Mouse (Mus musculus) large intestine, adult 2 months (tissue): Measurements from ENCODE around the gene Pla2r1. TPM values are rescaled to one million over a fixed set of nuclear protein-coding genes. Genes with fewer than 3 reads are reported as not detected.

Experiments used
- DNase-seq: peaks from one replicate; pipeline ENCODE4 v3.0.0-alpha.2; 2012; ENCODE audit warnings: low read depth, low spot score
- WGBS: fragments of 180-500 bp; shearing (Covaris S2); methylation state at CpG from one replicate; pipeline ENCODE4 v1.1.7; 2018; 5-methylcytosine and 5-hydroxymethylcytosine counted together
- polyA plus RNA-seq: library from polyadenylated mRNA; depleted of rRNA; stranded (reverse); fragments of >200 nt; gene quantifications from 2 replicates; pipeline ENCODE4 v1.2.3, GENCODE M21; 2012

Gene Pla2r1
- polyA plus RNA-seq, 1 experiment: 0.78 TPM

DNA sequence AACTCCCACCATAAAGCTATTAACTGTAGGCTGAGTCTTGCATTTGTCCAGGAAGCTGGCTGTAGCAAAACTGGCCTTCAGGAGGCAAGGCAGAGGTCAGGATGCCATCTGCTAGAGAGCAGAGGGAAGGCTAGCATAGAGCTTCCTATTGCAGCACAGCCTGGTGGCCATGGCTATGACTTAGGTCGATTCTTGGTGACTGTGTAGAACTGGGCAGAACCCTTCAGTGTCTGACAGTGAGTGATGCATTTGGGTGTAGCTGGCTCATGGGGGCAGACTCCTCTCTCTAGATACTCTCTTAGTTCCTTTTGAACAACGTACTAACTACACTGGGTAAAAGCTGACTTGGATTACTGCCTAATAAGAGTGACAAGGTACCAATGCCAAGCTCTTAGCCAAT lies 48.0 kb downstream of the Pla2r1 start:
- 41% methylated on average over 2 of the region's 2 CpGs for WGBS
- no peak for DNase-seq

DNA sequence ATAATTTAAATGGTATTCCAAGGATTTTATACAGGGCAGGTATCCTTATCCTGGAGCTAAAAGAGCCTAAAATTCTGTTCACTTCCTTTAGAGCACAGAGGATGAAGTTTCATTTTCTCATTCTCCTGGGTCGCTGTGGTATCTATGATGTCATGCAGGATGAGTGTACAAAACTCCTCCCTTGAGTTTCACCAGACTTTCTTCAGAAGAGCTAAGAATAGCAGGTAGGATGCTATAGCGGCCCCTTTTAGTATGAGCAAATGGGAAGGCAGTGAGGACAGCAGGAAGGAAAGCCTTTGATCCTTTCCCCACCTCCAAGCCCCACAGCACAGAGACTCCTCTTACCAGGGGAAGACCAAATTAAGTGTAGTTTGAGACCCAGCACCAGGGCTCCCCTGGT lies 48.4 kb downstream of the Pla2r1 start:
- DNase-seq: no peak

DNA sequence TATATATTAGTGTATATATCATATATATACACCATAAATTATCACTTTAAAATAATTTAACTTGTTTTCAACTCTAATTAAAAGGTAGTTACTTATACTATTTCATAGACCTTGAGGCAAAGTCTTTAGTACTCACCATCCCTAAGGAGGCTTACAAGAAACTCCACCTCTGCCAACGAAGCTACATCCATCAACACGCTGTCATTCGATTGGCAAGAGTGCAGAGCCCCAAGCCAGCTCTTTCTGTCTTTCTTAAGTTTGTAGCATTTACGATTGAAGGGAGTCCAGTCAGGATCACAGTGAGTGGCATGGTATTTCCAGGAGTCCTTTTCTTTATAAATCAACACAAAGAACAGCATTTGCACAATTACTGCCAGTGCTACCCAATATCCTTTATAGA lies 49.1 kb downstream of the Pla2r1 start:
- 89% methylated on average over 4 of the region's 4 CpGs for WGBS
- no peak for DNase-seq

More for the DNA sequence above, 48.4 kb downstream of the Pla2r1 start:
- 35% methylated on average over 2 of the region's 2 CpGs for WGBS

DNA sequence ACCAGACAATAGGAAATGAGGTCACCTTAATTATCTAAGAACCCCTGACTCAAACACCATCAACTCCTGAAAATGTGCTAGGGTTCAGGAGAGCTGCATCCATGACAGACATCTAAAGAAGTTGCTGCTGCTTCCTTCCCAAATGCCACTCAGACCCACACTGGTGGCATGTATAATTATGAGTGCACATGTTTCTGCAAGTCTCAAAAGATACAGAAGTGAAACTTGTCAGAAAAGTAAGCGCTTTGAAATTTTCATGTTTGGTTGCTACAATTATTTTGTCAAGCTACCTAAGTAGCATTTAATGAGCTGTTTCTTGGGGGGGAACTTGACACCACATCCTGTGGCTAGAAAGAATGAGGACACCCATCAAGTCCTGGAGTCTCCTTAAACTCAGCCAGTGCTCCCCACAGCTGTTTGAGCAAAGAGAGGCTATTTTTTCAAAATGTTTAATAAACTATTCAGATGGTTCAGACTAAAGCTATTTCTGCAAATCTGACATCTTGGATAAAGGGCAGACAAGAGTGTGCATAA lies 52.5 kb downstream of the Pla2r1 start:
- DNase-seq: no peak
- 78% methylated on average over 1 of the region's 1 CpGs for WGBS

DNA sequence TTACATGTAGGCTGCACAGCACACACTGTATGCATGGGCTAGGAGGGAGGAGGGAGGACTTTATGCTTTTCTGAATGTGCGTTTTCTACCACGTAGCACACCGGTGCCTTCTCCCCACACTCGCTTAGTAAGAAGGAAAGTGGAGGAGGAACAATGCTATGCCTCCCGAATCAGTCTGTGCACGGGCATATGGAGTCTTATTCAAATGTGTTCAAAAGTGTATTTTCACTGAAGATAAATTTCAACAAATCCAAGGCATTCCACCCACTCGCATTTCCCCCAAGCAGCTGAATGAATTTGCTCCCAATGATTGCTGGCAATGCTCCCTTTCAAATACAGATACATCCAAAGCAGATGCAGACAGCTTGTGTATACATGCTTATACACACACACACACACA lies 73.2 kb downstream of the Pla2r1 start:
- WGBS: 87% methylated on average over 7 of the region's 7 CpGs
- no peak for DNase-seq

DNA sequence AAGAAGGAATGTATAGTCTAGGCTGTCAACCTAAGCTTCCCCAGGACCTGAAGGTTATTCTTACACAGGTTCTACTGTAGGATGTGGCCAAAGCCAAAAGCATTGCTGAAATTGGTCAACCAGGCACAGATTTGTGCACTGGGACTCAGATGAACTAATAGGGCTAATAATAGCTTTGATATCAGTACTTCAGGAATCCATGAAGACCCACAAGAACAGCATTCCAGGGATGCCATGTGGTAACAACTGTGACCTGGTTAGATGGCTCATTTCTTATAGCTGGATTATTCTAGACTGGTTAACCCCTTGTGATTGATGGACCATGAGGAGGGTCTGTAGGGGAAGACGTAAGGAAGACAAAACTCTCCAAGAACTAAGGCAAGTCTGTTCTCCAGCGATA lies 74.3 kb downstream of the Pla2r1 start:
- WGBS: 97% methylated on average over 2 of the region's 2 CpGs
- DNase-seq: no peak

DNA sequence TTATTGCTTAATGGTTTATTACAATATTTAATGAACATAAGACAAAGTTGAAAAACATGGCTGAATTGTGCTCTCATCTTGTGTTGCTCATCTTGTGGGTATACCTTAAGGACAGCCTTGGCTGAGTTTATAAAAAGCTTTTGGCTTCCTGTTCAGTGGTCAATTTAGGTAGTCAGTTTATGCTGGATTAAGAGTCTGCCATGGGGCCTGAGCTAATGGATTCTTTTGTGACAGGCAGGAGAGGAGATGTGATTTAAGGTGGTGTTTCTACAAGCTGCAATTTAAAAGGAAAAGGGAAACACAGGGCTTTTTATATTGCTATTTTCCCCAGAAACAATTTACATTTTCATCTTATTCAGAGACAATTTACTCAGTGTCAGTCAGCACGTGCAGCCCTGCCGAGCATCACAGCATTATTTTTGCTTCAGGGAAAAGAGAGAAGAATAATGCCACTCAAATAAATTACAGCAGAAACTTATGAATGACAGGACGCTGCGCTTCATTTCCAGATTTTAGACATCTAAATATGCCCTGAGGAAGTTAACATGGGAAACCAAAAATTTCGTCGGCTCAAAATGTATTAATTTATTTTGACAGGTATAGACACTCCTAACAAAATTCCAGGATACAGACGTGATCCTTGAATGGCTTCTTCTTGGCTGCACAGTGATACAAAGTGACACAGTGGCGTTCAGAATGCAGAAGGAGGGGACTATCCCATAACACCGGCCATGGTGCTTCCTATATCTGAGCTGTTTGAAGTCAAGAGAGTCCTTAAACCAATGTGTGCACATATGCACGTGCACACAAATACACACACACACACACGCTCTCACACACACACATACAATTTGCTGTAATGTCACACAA lies 84.0 kb downstream of the Pla2r1 start:
- no peak for DNase-seq

DNA sequence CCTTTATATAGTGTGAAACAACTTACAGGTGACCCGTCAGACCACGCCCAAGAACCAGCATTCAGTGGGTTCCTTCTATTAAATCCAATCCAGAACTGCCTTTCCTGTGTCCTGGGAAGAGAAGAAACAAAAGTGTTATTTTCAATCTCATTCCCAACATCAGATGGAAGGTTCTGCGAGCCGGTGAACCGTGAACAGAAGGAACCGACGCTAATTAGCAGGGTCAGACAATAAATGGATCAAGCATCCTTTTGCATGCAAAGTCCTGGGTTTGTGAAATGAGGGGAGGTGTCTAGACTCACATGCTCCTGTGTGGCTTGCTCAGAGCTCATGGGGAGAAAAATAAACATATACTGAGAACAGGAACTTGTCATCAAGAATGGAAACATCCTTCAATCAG lies 100.7 kb downstream of the Pla2r1 start:
- no peak for DNase-seq
- WGBS: 92% methylated on average over 7 of the region's 7 CpGs

More for the DNA sequence above, 84.0 kb downstream of the Pla2r1 start:
- 75% methylated on average over 11 of the region's 11 CpGs for WGBS

DNA sequence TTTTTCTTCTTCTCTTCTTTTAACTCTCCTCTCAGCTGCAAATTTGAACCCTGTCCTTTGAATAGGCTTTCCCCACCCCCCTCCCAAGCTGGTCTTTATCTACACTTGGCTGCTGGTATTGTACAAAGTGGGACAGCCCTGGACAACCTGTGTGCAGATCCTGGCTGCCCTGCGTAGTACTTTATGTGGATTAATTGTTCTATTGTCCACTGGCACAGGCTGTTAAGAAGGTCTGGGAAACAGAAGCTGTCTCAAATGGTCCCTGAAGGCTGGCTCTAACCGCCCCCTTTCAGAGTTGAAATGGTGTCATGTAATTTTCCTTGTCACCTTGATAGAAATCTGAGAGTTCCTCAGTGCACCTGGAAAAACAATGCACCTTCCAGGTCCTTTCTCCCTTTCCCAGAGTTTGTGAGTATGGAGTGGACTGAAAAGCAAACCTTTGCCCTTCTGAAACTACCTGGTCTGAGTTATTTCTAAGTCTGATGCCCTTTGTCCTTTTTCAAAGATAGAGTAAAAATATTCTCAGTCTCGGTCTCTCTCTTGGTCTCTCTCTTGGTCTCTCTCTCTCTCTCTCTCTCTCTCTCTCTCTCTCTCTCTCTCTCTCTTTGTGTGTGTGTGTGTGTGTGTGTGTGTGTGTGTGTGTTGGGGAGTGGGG lies 101.9 kb downstream of the Pla2r1 start:
- no peak for DNase-seq

DNA sequence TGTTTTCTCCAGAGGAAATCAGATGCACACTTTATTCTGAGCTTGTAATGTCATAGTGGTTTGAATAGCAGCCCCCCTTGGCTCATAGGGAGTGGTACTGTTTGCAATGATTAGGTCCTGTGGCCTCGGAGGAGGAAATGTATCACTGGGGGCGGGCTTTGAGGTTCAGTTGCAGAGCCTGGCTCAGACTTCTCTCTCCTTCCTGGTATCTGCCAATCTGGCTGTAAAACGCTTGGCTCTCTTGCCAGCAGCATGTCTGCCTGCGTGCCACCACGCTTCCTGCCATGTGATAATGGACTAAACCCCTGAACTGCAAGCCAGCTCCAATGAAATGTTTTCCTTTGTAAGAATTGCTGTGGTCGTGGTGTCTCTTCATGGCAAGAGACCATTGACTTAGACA lies 103.4 kb downstream of the Pla2r1 start:
- 27% methylated on average over 6 of the region's 6 CpGs for WGBS

More for the DNA sequence above, 101.9 kb downstream of the Pla2r1 start:
- WGBS: 76% methylated on average over 3 of the region's 3 CpGs

DNA sequence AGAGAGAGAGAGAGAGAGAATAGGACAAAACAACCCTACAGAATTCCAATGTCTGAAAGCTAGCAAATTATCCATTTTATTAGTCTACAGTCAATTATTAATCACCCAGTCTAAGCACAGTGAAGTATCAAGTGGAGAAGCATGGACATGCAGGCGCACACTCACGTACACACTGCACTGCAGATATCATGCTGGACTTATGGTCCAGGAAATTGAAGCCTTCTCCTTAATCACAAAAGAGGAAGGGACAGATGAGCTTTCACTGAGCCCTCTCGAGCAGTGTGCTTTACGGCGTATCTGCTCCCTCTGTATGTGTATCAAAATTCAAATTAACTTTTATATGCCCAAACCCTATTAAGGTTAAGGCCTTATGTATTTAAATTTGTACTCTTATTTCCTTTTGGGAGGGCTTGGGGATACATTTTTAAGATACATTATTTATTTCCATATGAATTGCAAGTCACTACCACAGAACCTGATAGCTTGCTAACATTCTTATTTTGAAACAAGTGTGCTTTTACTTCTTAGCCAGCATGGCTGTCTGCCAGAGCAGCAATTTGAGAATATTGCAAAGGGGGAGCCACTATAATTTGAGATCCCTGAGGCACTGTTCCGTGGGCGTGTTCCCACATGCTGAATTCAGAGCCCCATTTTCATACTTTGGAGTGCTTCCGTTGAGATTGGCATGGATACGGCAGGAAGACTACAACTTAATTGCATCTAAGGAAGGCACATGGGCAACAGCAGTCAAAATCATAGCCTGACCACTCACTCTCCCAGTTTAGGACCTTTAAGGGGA lies 108.2 kb downstream of the Pla2r1 start:
- 58% methylated on average over 9 of the region's 9 CpGs for WGBS
- DNase-seq: no peak

More for the DNA sequence above, 103.4 kb downstream of the Pla2r1 start:
- DNase-seq: no peak

DNA sequence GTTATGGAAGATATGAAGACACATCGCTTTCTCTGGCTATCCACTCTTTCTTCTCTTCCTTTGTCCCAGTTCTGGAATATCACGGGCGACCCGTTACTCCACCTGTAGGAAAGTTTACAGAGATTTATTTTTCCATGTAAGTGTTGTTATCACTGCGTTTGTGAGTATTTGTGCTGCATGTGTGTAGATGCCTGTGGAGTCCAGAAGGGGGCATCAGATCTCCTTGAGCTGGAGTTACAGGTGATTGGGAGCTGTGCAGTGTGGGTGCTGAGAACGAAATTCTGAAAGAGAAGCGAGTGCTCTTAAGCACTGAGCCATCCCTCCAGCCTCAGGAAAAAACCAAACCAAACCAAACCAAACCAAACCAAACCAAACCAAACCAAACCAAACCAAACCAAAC lies 109.8 kb downstream of the Pla2r1 start:
- no peak for DNase-seq
- WGBS: 93% methylated on average over 7 of the region's 7 CpGs

DNA sequence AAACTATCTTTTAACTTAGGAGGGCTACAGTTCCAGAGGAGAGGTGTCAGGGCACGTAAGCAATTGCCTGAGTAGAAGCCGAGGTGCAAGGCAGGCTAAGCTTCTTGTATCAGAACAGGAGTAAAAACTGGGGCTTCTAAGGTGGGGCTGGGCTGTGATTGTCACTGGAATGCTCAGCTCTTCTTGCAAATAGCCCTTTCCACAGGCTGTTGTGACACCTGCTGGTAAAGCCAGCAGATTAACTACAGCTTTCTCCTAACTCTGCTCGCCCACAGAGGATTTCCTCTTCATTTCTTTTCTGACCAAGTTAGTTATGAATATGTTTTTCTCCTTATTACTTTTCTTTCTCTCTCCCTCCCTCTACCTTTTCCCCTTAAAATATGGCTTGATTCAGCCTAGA lies 111.2 kb downstream of the Pla2r1 start:
- WGBS: 64% methylated on average over 3 of the region's 3 CpGs
- DNase-seq: no peak

DNA sequence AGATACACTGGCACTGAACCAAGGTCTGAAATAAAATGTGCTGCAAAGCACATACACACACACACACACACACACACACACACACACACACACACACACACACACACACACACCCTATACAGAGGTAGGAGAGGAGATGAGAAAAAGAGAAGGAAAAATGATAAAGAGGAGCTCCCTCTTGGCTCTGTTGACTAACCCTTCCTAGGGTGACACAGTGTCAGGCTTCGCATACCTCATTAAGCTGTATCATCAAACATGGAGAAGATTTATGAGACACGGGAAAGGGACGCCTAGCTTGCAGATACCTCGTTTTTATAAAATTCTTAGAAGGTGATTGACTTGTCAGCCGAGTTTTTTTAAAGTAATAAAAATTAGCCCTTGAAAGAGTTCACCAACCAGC lies 116.3 kb downstream of the Pla2r1 start:
- WGBS: 54% methylated on average over 5 of the region's 5 CpGs

DNA sequence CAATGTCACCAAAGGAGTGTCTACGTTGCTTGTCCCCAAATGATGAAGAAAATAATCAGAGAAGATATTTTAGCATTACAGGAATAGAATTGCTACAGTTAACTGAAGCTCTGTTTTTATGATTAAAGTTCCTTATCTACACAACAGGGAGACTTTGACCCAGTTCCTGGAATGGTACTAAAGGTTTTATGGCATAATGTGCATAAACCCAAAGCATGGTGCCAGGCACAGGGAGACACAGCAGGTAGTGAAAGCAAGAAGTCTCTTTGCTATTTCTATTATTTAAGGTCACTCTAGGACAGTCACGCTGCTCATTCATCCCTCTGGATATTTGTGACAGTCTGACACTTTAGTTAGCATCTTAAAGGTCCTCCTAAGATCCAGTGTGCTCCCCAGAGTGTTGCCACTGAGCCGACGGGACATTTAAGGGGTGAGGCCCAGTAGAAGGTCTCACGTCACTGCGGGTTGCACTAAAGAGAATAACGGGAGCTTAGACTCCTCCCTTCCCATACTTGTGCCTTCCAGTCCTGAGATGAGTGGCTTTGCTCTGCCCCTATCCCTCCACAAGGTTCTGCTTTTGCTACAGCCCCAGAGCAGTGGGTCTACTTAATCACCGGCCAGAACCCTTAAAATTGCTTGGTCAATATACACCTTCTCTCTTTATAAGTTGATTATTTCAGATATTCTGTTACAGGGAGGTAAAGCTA lies 122.6 kb downstream of the Pla2r1 start:
- WGBS: 37% methylated on average over 8 of the region's 8 CpGs
- DNase-seq: peak; percentile 75

More for the DNA sequence above, 116.3 kb downstream of the Pla2r1 start:
- no peak for DNase-seq

DNA sequence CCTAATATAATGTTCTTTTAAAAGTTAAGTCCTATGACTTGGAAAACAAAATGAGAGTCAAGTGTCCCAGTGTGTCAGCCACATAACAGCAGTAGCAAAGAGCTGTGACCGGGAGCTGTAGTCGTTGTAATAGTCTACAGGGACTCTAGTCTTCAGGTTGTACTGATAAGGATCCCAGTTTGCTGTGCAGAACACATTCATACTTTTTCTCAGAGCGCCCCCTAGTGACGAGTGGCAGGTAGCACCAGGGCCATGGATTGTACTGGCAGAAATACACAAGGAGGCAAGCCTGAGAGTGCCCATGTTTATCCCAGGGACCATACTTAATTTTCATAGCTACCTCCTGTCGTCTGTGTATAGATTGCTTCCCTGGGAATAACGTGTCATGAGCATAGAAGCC lies 135.0 kb downstream of the Pla2r1 start:
- DNase-seq: peak; percentile 85
- WGBS: 8% methylated on average over 6 of the region's 6 CpGs

DNA sequence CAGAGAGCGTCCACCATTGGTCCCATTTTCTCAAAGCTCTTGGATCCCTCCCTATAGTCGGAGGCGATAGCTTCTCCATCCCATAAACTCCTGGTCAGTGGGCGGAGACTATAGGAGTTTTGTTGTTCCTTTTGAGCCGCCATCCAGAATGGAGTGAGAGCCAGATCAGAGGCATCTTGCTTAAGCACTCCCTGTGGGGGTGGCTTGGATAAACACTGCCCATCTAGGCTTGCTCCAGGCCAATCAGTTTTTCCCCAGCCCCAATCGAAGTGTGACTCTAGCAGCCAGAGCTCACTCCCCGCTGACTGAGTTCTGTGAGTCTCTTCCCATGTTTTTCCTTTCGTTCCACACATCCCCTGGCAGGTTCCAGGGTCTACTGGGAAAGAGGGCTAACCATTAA lies 138.8 kb downstream of the Pla2r1 start:
- DNase-seq: no peak
- 67% methylated on average over 8 of the region's 8 CpGs for WGBS

DNA sequence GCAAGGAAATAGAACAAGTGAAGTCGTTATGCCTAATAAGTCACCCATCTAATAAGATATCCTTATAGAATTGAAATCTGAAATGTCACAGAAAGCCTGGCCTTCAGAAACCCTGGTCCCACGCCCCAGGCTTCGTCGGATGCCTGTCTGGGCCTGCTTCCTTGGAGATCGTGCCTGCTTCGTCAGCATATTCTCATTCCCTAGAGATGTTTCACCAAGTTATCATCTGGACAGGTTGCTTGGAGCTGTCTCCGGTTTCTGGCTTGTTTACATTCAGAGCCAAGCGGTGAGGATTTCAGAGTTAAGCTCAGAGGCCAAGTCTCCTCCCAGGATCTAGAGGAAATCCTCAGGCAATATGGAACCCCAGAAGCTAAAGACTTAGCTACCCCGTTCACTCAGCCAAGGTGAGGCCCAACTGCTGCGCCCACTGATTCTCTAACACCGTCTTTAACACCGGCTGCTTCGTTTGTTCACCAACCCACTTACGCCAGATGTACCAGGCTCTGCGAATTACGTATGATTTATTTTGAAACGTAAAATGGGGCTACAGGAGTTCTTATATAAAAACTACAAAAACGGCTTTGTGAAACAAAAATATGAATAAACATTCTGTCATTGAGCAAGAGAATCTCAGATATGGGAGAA lies 140.0 kb downstream of the Pla2r1 start:
- no peak for DNase-seq
- WGBS: 80% methylated on average over 18 of the region's 18 CpGs

DNA sequence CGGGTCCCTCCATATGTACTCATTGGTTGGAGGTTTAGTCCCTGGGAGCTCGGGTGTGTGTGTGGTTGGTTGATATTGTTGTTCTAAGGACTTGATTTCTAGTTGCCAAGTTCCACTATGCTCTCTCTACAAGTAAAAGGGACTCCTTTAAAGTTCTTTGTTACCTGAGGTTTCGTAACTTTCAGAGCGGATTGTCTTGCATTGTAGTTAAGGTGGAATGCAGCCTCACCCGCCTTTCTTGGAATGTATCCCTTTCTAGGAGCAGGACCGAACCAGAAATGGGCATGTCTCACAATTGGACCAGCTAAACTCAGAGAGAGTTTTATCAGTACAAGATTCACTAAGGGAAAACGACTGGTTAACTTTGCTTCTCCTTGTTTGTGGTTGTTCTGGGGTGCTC lies 141.9 kb downstream of the Pla2r1 start:
- no peak for DNase-seq
- WGBS: 60% methylated on average over 7 of the region's 7 CpGs
